Mouse (Mus musculus) kidney, postnatal 36 days (tissue): ENCODE data around the gene Dnajb8.

Source experiments
- DNase-seq, 2 experiments: peaks; one replicate each; pipeline ENCODE4 v3.0.0; 2021 to 2022; ENCODE audit warnings: mixed read lengths in 2 of 2

Dnajb8 gene

GRCm38 (mm10) chr6:88221968-88222367 is at the start of gene Dnajb8:
Gene Dnajb8 (plus strand): TSS chr6:88222268.
- no peak for DNase-seq

- DNase-seq: no peak
Observed at GRCm38 (mm10) chr6:88174191-88174590, 47.9 kb upstream of the Dnajb8 start.

GRCm38 (mm10) chr6:88174676-88175075 is 47.4 kb upstream of the Dnajb8 start:
- DNase-seq: no peak

- DNase-seq: no peak
Observed at GRCm38 (mm10) chr6:88184671-88185070, 37.4 kb upstream of the Dnajb8 start.

GRCm38 (mm10) chr6:88188148-88188547 is 33.9 kb upstream of the Dnajb8 start:
- DNase-seq: no peak

- peak; percentile 67 to 87 for DNase-seq
Observed at GRCm38 (mm10) chr6:88189312-88190042, 32.6 kb upstream of the Dnajb8 start.

- no peak for DNase-seq
Observed at GRCm38 (mm10) chr6:88190043-88190309, 32.1 kb upstream of the Dnajb8 start.

- DNase-seq: no peak
Observed at GRCm38 (mm10) chr6:88190310-88191023, 31.6 kb upstream of the Dnajb8 start.

- DNase-seq: no peak
Observed at GRCm38 (mm10) chr6:88191024-88191365, 31.1 kb upstream of the Dnajb8 start.

GRCm38 (mm10) chr6:88191411-88192070 is 30.5 kb upstream of the Dnajb8 start:
- DNase-seq: no peak

GRCm38 (mm10) chr6:88192756-88193155 is 29.3 kb upstream of the Dnajb8 start:
- DNase-seq: no peak

GRCm38 (mm10) chr6:88193433-88194052 is 28.5 kb upstream of the Dnajb8 start, which contains the start of gene Gata2:
Gene Gata2 (plus strand): TSS chr6:88193891.
- peak; percentile 51 to 79 for DNase-seq

- DNase-seq: peak in 1 of 2 experiments; percentile 37
Observed at GRCm38 (mm10) chr6:88194053-88194977, 27.8 kb upstream of the Dnajb8 start.

- DNase-seq: no peak
Observed at GRCm38 (mm10) chr6:88194978-88195325, 27.1 kb upstream of the Dnajb8 start.

- peak in 1 of 2 experiments; percentile 22 for DNase-seq
Observed at GRCm38 (mm10) chr6:88196054-88196732, 25.9 kb upstream of the Dnajb8 start.

GRCm38 (mm10) chr6:88196733-88197312 is 25.2 kb upstream of the Dnajb8 start:
- peak in 1 of 2 experiments; percentile 31 for DNase-seq

- peak in 1 of 2 experiments; percentile 61 for DNase-seq
Observed at GRCm38 (mm10) chr6:88197313-88198069, 24.6 kb upstream of the Dnajb8 start.

GRCm38 (mm10) chr6:88198070-88198940 is 23.8 kb upstream of the Dnajb8 start:
- peak; percentile 90 to 91 for DNase-seq

GRCm38 (mm10) chr6:88199001-88199717 is 22.9 kb upstream of the Dnajb8 start:
- DNase-seq: peak in 1 of 2 experiments; percentile 19
